In genomic region chr4:120797985-120798725, GRCm38 (mm10) we compare ENCODE assay signal across 29 mouse cellular contexts. TPM values are rescaled to one million over a fixed set of nuclear protein-coding genes. Genes with fewer than 3 reads are reported as not detected.
DNase-seq lines count a peak whose midpoint lies in the region; ATAC-seq and TF ChIP-seq lines count a peak whose summit lies in the region.
"Had no signal": no experiment of that assay in that cellular context is flagged by ENCODE, and none has a peak within 500 bp of the region (broad histone marks: within the 10 kb centered on the region; RNA-seq: fewer than 3 reads in every experiment).

No protein-coding gene starts in this region.

- TF ChIP-seq CTCF in spleen, adult 2 months (IDR thresholded peaks at IDR 0.05; ENCODE audit: extremely low read depth, insufficient read depth, insufficient read length, insufficient replicate concordance), result no peak
- TF ChIP-seq CTCF in hindbrain, postnatal 0 days (IDR thresholded peaks at IDR 0.05; ENCODE audit: low read depth), result no peak

- peak; percentile 37 for ATAC-seq in activated CD4-positive, CD25-positive, alpha-beta regulatory T cell, adult 4 months
- ATAC-seq in forebrain, embryonic 13.5 days, result no peak
- ATAC-seq in hindbrain, postnatal 0 days, result no peak
- ATAC-seq: forebrain, embryonic 14.5 days; midbrain, embryonic 13.5 days had no signal

- no peaks in the 10 kb centered on the region for H3K27me3 ChIP-seq in spleen, adult 2 months (ENCODE audit: control insufficient read depth, insufficient read depth, low read length)
- no peaks in the 10 kb centered on the region for H3K27me3 ChIP-seq in forebrain, embryonic 13.5 days
- no peaks in the 10 kb centered on the region for H3K27me3 ChIP-seq in hindbrain, postnatal 0 days (ENCODE audit: insufficient read depth, low read length)
- H3K27me3 ChIP-seq: embryonic facial prominence, embryonic 13.5 days; hindbrain, embryonic 12.5 days; limb, embryonic 15.5 days; lung, embryonic 15.5 days; megakaryocyte, embryonic 14.5 days; midbrain, embryonic 13.5 days had no signal

- no peak for TF ChIP-seq POLR2A in spleen, adult 2 months (IDR thresholded peaks at IDR 0.05; ENCODE audit: low read depth, low read length)

- H3K27ac ChIP-seq in spleen, adult 2 months (ENCODE audit: insufficient read depth, low read length), result peak overlapping the region; percentile 69; the same call in 1 of the 2 replicates
- no peak overlapping the region for H3K27ac ChIP-seq in forebrain, embryonic 13.5 days
- no peak overlapping the region for H3K27ac ChIP-seq in hindbrain, postnatal 0 days
- H3K27ac ChIP-seq: embryonic facial prominence, embryonic 13.5 days; hindbrain, embryonic 12.5 days; limb, embryonic 15.5 days; liver, embryonic 14.5 days; lung, embryonic 15.5 days; midbrain, embryonic 13.5 days had no signal

- intact Hi-C loops in left cerebral cortex, postnatal 36 days (cut with DNase I), result no loop called here

- no peaks in the 10 kb centered on the region for H3K9me3 ChIP-seq in forebrain, embryonic 13.5 days (replicated peaks)
- H3K9me3 ChIP-seq in hindbrain, postnatal 0 days (ENCODE audit: low read length), result no peaks in the 10 kb centered on the region
- H3K9me3 ChIP-seq: embryonic facial prominence, embryonic 13.5 days; hindbrain, embryonic 12.5 days; limb, embryonic 15.5 days; lung, embryonic 15.5 days; megakaryocyte, embryonic 14.5 days; midbrain, embryonic 13.5 days had no signal

- peaks cover 13% of the 10 kb centered on the region for H3K4me1 ChIP-seq in spleen, adult 2 months (ENCODE audit: control insufficient read depth, insufficient read depth, insufficient read length)
- peaks cover 8% of the 10 kb centered on the region; the same call in 1 of the 2 replicates for H3K4me1 ChIP-seq in forebrain, embryonic 13.5 days
- H3K4me1 ChIP-seq in hindbrain, postnatal 0 days (ENCODE audit: insufficient read depth, low read length), result 0 out of 2 replicates have a peak, but pooled peaks cover 4% of the 10 kb centered on the region
- H3K4me1 ChIP-seq: hindbrain, embryonic 12.5 days; midbrain, embryonic 13.5 days had no signal

- H3K9ac ChIP-seq in forebrain, embryonic 13.5 days, result no peak overlapping the region
- H3K9ac ChIP-seq in hindbrain, postnatal 0 days (replicated peaks; ENCODE audit: low read length), result no peak overlapping the region
- H3K9ac ChIP-seq: embryonic facial prominence, embryonic 13.5 days; hindbrain, embryonic 12.5 days; limb, embryonic 15.5 days; liver, embryonic 14.5 days; lung, embryonic 15.5 days; midbrain, embryonic 13.5 days had no signal

- 30% methylated on average over 5 of the region's 5 CpGs for WGBS in spleen, adult 2 months
- WGBS in forebrain, embryonic 13.5 days, result 92% methylated on average over 5 of the region's 5 CpGs
- 94% methylated on average over 4 of the region's 5 CpGs for WGBS in hindbrain, postnatal 0 days

- no peaks in the 10 kb centered on the region for H3K36me3 ChIP-seq in spleen, adult 2 months (ENCODE audit: control insufficient read depth, insufficient read depth, low read length)
- H3K36me3 ChIP-seq in forebrain, embryonic 13.5 days (ENCODE audit: poor library complexity, severe bottlenecking), result no peaks in the 10 kb centered on the region
- H3K36me3 ChIP-seq in hindbrain, postnatal 0 days (ENCODE audit: insufficient read depth, low read length), result no peaks in the 10 kb centered on the region
- H3K36me3 ChIP-seq: embryonic facial prominence, embryonic 13.5 days; hindbrain, embryonic 12.5 days; limb, embryonic 15.5 days; lung, embryonic 15.5 days; midbrain, embryonic 13.5 days had no signal

- H3K4me2 ChIP-seq in forebrain, embryonic 13.5 days, result no peak overlapping the region
- no peak overlapping the region for H3K4me2 ChIP-seq in hindbrain, postnatal 0 days (ENCODE audit: low read depth, low read length)
- H3K4me2 ChIP-seq: embryonic facial prominence, embryonic 13.5 days; hindbrain, embryonic 12.5 days; limb, embryonic 15.5 days; lung, embryonic 15.5 days; midbrain, embryonic 13.5 days had no signal

- no peak overlapping the region for H3K4me3 ChIP-seq in spleen, adult 2 months (ENCODE audit: extremely low read depth, insufficient read depth, insufficient read length)
- H3K4me3 ChIP-seq in forebrain, embryonic 13.5 days, result no peak overlapping the region
- no peak overlapping the region for H3K4me3 ChIP-seq in hindbrain, postnatal 0 days (ENCODE audit: low read length)
- H3K4me3 ChIP-seq: embryonic facial prominence, embryonic 13.5 days; erythroblast, embryonic 14.5 days; hindbrain, embryonic 12.5 days; limb, embryonic 15.5 days; lung, embryonic 15.5 days; megakaryocyte, embryonic 14.5 days; midbrain, embryonic 13.5 days had no signal

- DNase-seq in spleen, adult 2 months (ENCODE audit: low read depth in 1 of 2, low spot score in 2 of 2), result peak in 1 of 2 experiments; percentile 45
- DNase-seq in spleen, postnatal 10 days (ENCODE audit: low spot score in 2 of 2), result no peak
- DNase-seq in ES-CJ7 (ENCODE audit: low read depth, low spot score), result peak; percentile 29
- DNase-seq in left cerebral cortex, postnatal 36 days (ENCODE audit: low spot score in 2 of 2), result no peak
- no peak for DNase-seq in hindbrain, postnatal 0 days (ENCODE audit: low spot score)
- DNase-seq: adrenal gland, postnatal 25 days; cerebellum, adult 8-10 months; cerebellum, postnatal 36 days; embryo, embryonic 11 days; gastrocnemius, postnatal 14 days; heart, adult 18-20 months; kidney, adult 8-10 months; kidney, postnatal 25 days; left cerebral cortex, postnatal 4 days; lung, postnatal 36 days; thymus, adult 18-20 months; thymus, postnatal 4 days had no signal

RNA-seq across cellular contexts. Expression of gene Nfyc, which starts 33.2 kb away (rescaled TPM):
- polyA plus RNA-seq in spleen, adult 2 months (2012; rRNA removed), result 105 and 161 TPM in 2 replicates
- 10 to 100 TPM; 55.0 to 70.3 TPM for polyA plus RNA-seq in activated CD4-positive, CD25-positive, alpha-beta regulatory T cell, adult 4 months (2017; shearing (Covaris generic))
- total RNA-seq in left cerebral cortex, postnatal 36 days (2021), result 10 to 100 TPM; 40.7 to 48.4 TPM
- polyA plus RNA-seq in forebrain, embryonic 13.5 days (2015; fragmentation: Nextera tagmentation; extraction: Ambion mirVana), result 98.2 and 106 TPM in 2 replicates
- total RNA-seq in hindbrain, postnatal 0 days (2014; rRNA removed), result 144 and 175 TPM in 2 replicates
- 66.9 and 69.4 TPM in 2 replicates for polyA plus RNA-seq in hindbrain, postnatal 0 days (2015; fragmentation: Nextera tagmentation; extraction: Ambion mirVana)

RNA-seq across cellular contexts. Expression of gene Kcnq4, which starts 49.7 kb away (rescaled TPM):
- polyA plus RNA-seq in spleen, adult 2 months (2012; rRNA removed), result 0.65 and 0.98 TPM in 2 replicates
- polyA plus RNA-seq in activated CD4-positive, CD25-positive, alpha-beta regulatory T cell, adult 4 months (2017; shearing (Covaris generic)), result not detected
- 1 to 10 TPM; 6.5 to 7.7 TPM for total RNA-seq in left cerebral cortex, postnatal 36 days (2021)
- polyA plus RNA-seq in forebrain, embryonic 13.5 days (2015; fragmentation: Nextera tagmentation; extraction: Ambion mirVana), result 3.4 and 4.0 TPM in 2 replicates
- 12.4 and 13.9 TPM in 2 replicates for total RNA-seq in hindbrain, postnatal 0 days (2014; rRNA removed)
- 4.9 and 5.0 TPM in 2 replicates for polyA plus RNA-seq in hindbrain, postnatal 0 days (2015; fragmentation: Nextera tagmentation; extraction: Ambion mirVana)
- total RNA-seq: monocyte, adult 5-6 weeks had no signal
- polyA plus RNA-seq: erythroblast, embryonic 14.5 days had no signal

RNA-seq across cellular contexts. Expression of gene Rims3, which starts 56.5 kb away (rescaled TPM):
- polyA plus RNA-seq in spleen, adult 2 months (2012; rRNA removed), result 6.2 and 8.7 TPM in 2 replicates
- polyA plus RNA-seq in activated CD4-positive, CD25-positive, alpha-beta regulatory T cell, adult 4 months (2017; shearing (Covaris generic)), result under 1 TPM; 0.68 to 0.99 TPM
- 100 to 1,000 TPM; 122 to 134 TPM for total RNA-seq in left cerebral cortex, postnatal 36 days (2021)
- 4.3 and 6.8 TPM in 2 replicates for polyA plus RNA-seq in forebrain, embryonic 13.5 days (2015; fragmentation: Nextera tagmentation; extraction: Ambion mirVana)
- 93.7 and 109 TPM in 2 replicates for total RNA-seq in hindbrain, postnatal 0 days (2014; rRNA removed)
- 22.0 and 22.8 TPM in 2 replicates for polyA plus RNA-seq in hindbrain, postnatal 0 days (2015; fragmentation: Nextera tagmentation; extraction: Ambion mirVana)
